Mouse (Mus musculus) kidney, embryonic 15.5 days (tissue): ENCODE measurements around the gene Bfsp2. TPM values are rescaled to one million over a fixed set of nuclear protein-coding genes. Genes with fewer than 3 reads are reported as not detected.

Experiments
- polyA plus RNA-seq: library from polyadenylated mRNA; unstranded; fragments of >200 nt; fragmentation: Nextera tagmentation; extraction: Ambion mirVana; gene quantifications from 2 replicates; pipeline ENCODE4 v1.2.1, GENCODE M21; 2015

Gene Bfsp2
- polyA plus RNA-seq, 1 experiment from 2014 or later: 0.27 TPM

Other genes starting within 250 kb of the Bfsp2 start
- gene Trf, start 250.0 kb downstream of the Bfsp2 start, polyA plus RNA-seq: 66.2 and 161 TPM in 2 replicates
- gene 1300017J02Rik, start 175.3 kb downstream of the Bfsp2 start, polyA plus RNA-seq: 2.2 and 2.4 TPM in 2 replicates
- gene Topbp1, start 175.2 kb downstream of the Bfsp2 start, polyA plus RNA-seq: 69.2 and 69.5 TPM in 2 replicates
- 110 and 144 TPM in 2 replicates for gene Cdv3, start 114.6 kb downstream of the Bfsp2 start, polyA plus RNA-seq